In the genomic region with DNA sequence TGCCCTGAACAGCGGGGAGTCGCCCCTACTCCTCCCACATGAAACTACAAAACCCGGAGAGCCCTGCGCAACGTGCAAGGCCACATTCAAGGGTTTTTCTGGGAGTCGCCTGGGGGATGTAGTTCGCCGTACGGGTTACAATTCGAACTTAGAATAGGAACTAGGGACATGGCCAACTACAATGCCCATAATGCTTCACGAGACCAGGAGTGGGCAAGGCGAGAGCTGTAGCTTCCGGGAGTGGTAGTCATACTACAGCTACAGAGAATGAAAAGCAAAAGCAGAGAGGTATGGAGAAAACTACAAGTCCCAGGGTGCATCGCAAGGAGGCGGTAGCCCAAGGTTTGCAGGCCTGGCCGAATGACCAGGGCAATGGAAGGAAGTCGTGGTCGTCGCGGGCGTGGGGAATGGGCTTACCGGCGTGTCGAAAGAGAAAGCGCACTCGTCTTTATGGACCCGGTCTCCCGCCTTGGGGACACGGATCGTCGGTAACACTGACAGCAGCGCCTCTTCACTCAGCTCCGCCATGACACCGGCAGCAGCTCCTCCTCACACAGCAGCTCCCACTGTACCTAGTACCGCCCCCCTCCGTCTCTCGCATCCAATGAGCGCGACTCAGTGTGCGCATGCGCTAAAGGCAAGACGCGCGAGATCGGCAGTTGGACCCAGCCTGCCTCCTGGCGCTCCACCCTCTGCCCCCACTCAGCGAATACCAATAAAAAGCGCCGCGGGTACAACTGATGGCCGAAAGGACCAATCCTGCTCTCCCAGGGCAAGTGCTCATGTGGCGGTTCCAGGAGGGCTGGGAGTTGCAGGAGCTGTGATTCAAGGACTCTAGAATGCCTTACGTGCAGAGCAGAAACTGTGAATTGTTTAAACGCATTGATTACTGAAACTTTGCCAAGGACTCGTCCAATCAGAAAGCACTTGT, we compare ENCODE assay signal across 8 mouse cellular contexts. TPM values are rescaled to one million over a fixed set of nuclear protein-coding genes. Genes with fewer than 3 reads are reported as not detected.
A peak's percentile ranks its signal among the peaks of the same experiment; 100 is the strongest.
DNase-seq lines count a peak whose midpoint lies in the region; ATAC-seq lines count a peak whose summit lies in the region.

Usp5 (minus strand) TSS at position 617 of the 931 bp plus-strand sequence.
Cdca3 (plus strand) TSS at position 680 of the 931 bp plus-strand sequence.

- whole genome bisulfite sequencing in hindbrain, embryonic 15.5 days: under 1% methylated on average over 55 of the region's 55 CpGs

- DNase-seq in T-cell, adult 2 months (ENCODE audit: low spot score): peak; percentile 100
- peak; percentile 98 for DNase-seq in cerebellum, postnatal 36 days
- peak; percentile 99 for DNase-seq in frontal cortex, postnatal 36 days (ENCODE audit: low spot score in 2 of 2)
- peak; percentile 99 for DNase-seq in left cerebral cortex, adult 11 months (ENCODE audit: low spot score)
- peak; percentile 99 to 100 for DNase-seq in lung, postnatal 4 days
- peak; percentile 100 for DNase-seq in retina, postnatal 7 days (ENCODE audit: low read depth, low spot score)
- peak; percentile 94 for DNase-seq in urinary bladder, adult 2 months (ENCODE audit: low spot score)

- peak within 1 kb of the TSS; percentile 75 for H3K9ac ChIP-seq in hindbrain, embryonic 15.5 days

- no peaks in the 10 kb centered on the region for H3K9me3 ChIP-seq in hindbrain, embryonic 15.5 days

- no peaks in the 10 kb centered on the region for H3K27me3 ChIP-seq in hindbrain, embryonic 15.5 days

- peaks cover 20% of the 10 kb centered on the region for H3K36me3 ChIP-seq in hindbrain, embryonic 15.5 days

- H3K4me2 ChIP-seq in hindbrain, embryonic 15.5 days: peak within 1 kb of the TSS; percentile 77

- ATAC-seq in hindbrain, embryonic 15.5 days (ENCODE audit: low FRiP score, low read depth): peak; percentile 96

- peak within 1 kb of the TSS; percentile 92 for H3K27ac ChIP-seq in hindbrain, embryonic 15.5 days (replicated peaks)

- H3K4me3 ChIP-seq in hindbrain, embryonic 15.5 days: peak within 1 kb of the TSS; percentile 78

- peaks cover 22% of the 10 kb centered on the region for H3K4me1 ChIP-seq in hindbrain, embryonic 15.5 days (replicated peaks)

RNA-seq across cellular contexts. Expression of gene Usp5, which starts in this region (rescaled TPM):
- 203 and 209 TPM in 2 replicates for polyA plus RNA-seq in hindbrain, embryonic 15.5 days (2015; fragmentation: Nextera tagmentation; extraction: Ambion mirVana)
- 68.8 and 73.6 TPM in 2 replicates for polyA plus RNA-seq in urinary bladder, adult 2 months (2012; rRNA removed)

RNA-seq across cellular contexts. Expression of gene Cdca3, which starts in this region (rescaled TPM):
- polyA plus RNA-seq in hindbrain, embryonic 15.5 days (2015; fragmentation: Nextera tagmentation; extraction: Ambion mirVana): 35.3 and 44.0 TPM in 2 replicates
- 5.0 and 5.5 TPM in 2 replicates for polyA plus RNA-seq in urinary bladder, adult 2 months (2012; rRNA removed)

Comparison
In these comparisons a context has a peak if more than half of its experiments do, and no peak if none do; other contexts are left out.
1. Peak in every context shown above with its lines: DNase-seq, ATAC-seq, H3K4me3 ChIP-seq and H3K27ac ChIP-seq.